Mouse (Mus musculus) small intestine, adult 2 months (tissue): ENCODE results near the gene Herc1.

ENCODE experiments used
- CTCF ChIP-seq: fragments of 200-500 bp; IDR thresholded peaks from 2 replicates; pipeline ENCODE4 v1.5.1; 2012; ENCODE audit warnings: low read depth, mild to moderate bottlenecking, control low read depth, inconsistent platforms, low read length, moderate library complexity, mixed read lengths; ENCODE audit not compliant: insufficient replicate concordance, insufficient read length; ENCODE audit errors: extremely low read depth
- POLR2A ChIP-seq: fragments of 200-500 bp; IDR thresholded peaks from 2 replicates; pipeline ENCODE4 v1.6.1; 2012; ENCODE audit warnings: low read depth, mild to moderate bottlenecking, control low read depth, inconsistent platforms, low read length, moderate library complexity

GRCm38 (mm10) chr9:66488786-66489185, 138.5 kb downstream of the Herc1 start:
- TF ChIP-seq POLR2A: no peak
- TF ChIP-seq CTCF: no peak
